Mouse (Mus musculus) heart, postnatal 25 days (tissue): Measurements from ENCODE around the gene Hoxa6. TPM values are rescaled to one million over a fixed set of nuclear protein-coding genes. Genes with fewer than 3 reads are reported as not detected.

Experiments
- DNase-seq: peaks from one replicate; pipeline ENCODE4 v3.0.0; 2022; ENCODE audit warnings: low spot score
- intact Hi-C: fragments of 180-260 bp; cut with DNase I; formaldehyde crosslinking; loops from one replicate; pipeline ENCODE4 v1.15.1; 2025
- total RNA-seq, 2 experiments: library from RNA; stranded (reverse); gene quantifications; 2 replicates each; pipeline ENCODE4 v1.2.3; 2021

Hoxa6 gene
- total RNA-seq, 2 experiments from 2014 or later, result not detected

- DNase-seq, result no peak
- intact Hi-C loops, result no loop called here
Observed at GRCm38 (mm10) chr6:52186500-52186899, 22.0 kb downstream of the Hoxa6 start.

GRCm38 (mm10) chr6:52185834-52186233 lies 22.7 kb downstream of the Hoxa6 start:
- no peak for DNase-seq

GRCm38 (mm10) chr6:52185222-52185621 lies 23.3 kb downstream of the Hoxa6 start:
- intact Hi-C loops, result no loop called here
- DNase-seq, result no peak

More at GRCm38 (mm10) chr6:52185834-52186233, 22.7 kb downstream of the Hoxa6 start:
- intact Hi-C loops, result no loop called here

GRCm38 (mm10) chr6:52184668-52185067 lies 23.9 kb downstream of the Hoxa6 start:
- no peak for DNase-seq
- intact Hi-C loops, result no loop called here

- no peak for DNase-seq
- intact Hi-C loops, result no loop called here
Observed at GRCm38 (mm10) chr6:52183311-52184080, 25.0 kb downstream of the Hoxa6 start.

GRCm38 (mm10) chr6:52182793-52183192 lies 25.7 kb downstream of the Hoxa6 start:
- intact Hi-C loops, result no loop called here
- no peak for DNase-seq

GRCm38 (mm10) chr6:52182030-52182429 lies 26.5 kb downstream of the Hoxa6 start:
- intact Hi-C loops, result no loop called here
- DNase-seq, result no peak

GRCm38 (mm10) chr6:52180726-52181125 lies 27.8 kb downstream of the Hoxa6 start:
- intact Hi-C loops, result no loop called here

GRCm38 (mm10) chr6:52180213-52180710 lies 28.3 kb downstream of the Hoxa6 start:
- no peak for DNase-seq
- intact Hi-C loops, result no loop called here

More at GRCm38 (mm10) chr6:52180726-52181125, 27.8 kb downstream of the Hoxa6 start:
- no peak for DNase-seq

GRCm38 (mm10) chr6:52179690-52180089 lies 28.8 kb downstream of the Hoxa6 start:
- intact Hi-C loops, result no loop called here

GRCm38 (mm10) chr6:52178918-52179665 lies 29.4 kb downstream of the Hoxa6 start:
- no peak for DNase-seq
- intact Hi-C loops, result no loop called here

More at GRCm38 (mm10) chr6:52179690-52180089, 28.8 kb downstream of the Hoxa6 start:
- no peak for DNase-seq

- no peak for DNase-seq
- intact Hi-C loops, result no loop called here
Observed at GRCm38 (mm10) chr6:52177806-52178205, 30.7 kb downstream of the Hoxa6 start.

- DNase-seq, result no peak
- intact Hi-C loops, result no loop called here
Observed at GRCm38 (mm10) chr6:52177061-52177735, 31.3 kb downstream of the Hoxa6 start, which contains the start of gene 5730596B20Rik. Gene 5730596B20Rik, plus strand, starts transcription at chr6:52177498.

- no peak for DNase-seq
- intact Hi-C loops, result no loop called here
Observed at GRCm38 (mm10) chr6:52176391-52176790, 32.1 kb downstream of the Hoxa6 start.

GRCm38 (mm10) chr6:52175864-52176263 lies 32.7 kb downstream of the Hoxa6 start:
- intact Hi-C loops, result no loop called here
- DNase-seq, result no peak

GRCm38 (mm10) chr6:52174968-52175751 lies 33.4 kb downstream of the Hoxa6 start:
- intact Hi-C loops, result no loop called here
- DNase-seq, result no peak

- intact Hi-C loops, result no loop called here
- no peak for DNase-seq
Observed at GRCm38 (mm10) chr6:52173648-52174047, 34.9 kb downstream of the Hoxa6 start.

- DNase-seq, result peak; percentile 59
- intact Hi-C loops, result no loop called here
Observed at GRCm38 (mm10) chr6:52172501-52172900, 36.0 kb downstream of the Hoxa6 start.

GRCm38 (mm10) chr6:52171938-52172337 lies 36.6 kb downstream of the Hoxa6 start:
- no peak for DNase-seq
- intact Hi-C loops, result no loop called here

- no peak for DNase-seq
Observed at GRCm38 (mm10) chr6:52171331-52171730, 37.2 kb downstream of the Hoxa6 start.

More at GRCm38 (mm10) chr6:52171331-52171730, 37.2 kb downstream of the Hoxa6 start:
- intact Hi-C loops, result no loop called here
